Mouse (Mus musculus): Measurements from ENCODE around the gene Serpina3b. TPM values are rescaled to one million over a fixed set of nuclear protein-coding genes. Genes with fewer than 3 reads are reported as not detected.
A peak's percentile ranks its signal among the peaks of the same experiment; 100 is the strongest.

Gene Serpina3b
- polyA plus RNA-seq, 1 experiment from 2014 or later = 0.73 TPM

DNA sequence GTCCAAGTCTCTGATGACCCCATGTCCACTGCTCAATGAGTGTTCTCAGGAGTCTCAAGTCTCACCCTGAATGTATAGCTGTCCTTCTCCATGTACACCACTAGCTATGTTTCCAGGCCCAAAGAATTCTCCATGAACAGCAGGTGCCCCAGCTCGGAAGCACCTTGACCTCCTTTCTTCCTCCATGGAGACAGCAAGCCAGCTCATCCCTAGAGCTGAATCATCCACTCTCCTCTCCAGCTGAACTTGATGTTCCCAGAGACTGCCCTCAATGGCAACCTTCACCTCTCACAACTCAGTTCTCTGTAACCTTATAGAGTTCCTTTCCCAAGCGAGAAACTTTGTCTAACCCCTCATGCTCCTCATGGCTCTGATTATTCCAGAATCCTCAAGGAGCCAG is 17.8 kb downstream of the Serpina3b start:
- Histone ChIP-seq H3K4me3 (ENCODE audit: low read depth, low read length) (no peak overlapping the region), H3K27me3 (ENCODE audit: insufficient read depth, low read length) (no peaks in the 10 kb centered on the region), H3K9ac (replicated peaks) (no peak overlapping the region), H3K36me3 (replicated peaks; ENCODE audit: insufficient read depth, low read length) (no peaks in the 10 kb centered on the region), H3K27ac (ENCODE audit: low read depth) (no peak overlapping the region), H3K4me1 (ENCODE audit: insufficient read depth) (no peaks in the 10 kb centered on the region; the same call in 1 of the 2 replicates), H3K4me2 (ENCODE audit: low read depth, low read length) (no peak overlapping the region), H3K9me3 (ENCODE audit: low read length) (no peaks in the 10 kb centered on the region)
- DNase-seq (no peak), ATAC-seq (no peak)
- TF ChIP-seq EP300 (IDR thresholded peaks at IDR 0.05; ENCODE audit: low read depth) (no peak), CTCF (IDR thresholded peaks at IDR 0.05; ENCODE audit: low read depth) (no peak)
- WGBS (ENCODE audit: insufficient replicate concordance) = 78% methylated on average over 2 of the region's 2 CpGs

- H3K4me3 ChIP-seq (ENCODE audit: low read depth, low read length) = no peak overlapping the region
- no peaks in the 10 kb centered on the region for H3K9me3 ChIP-seq (ENCODE audit: low read length)
- ATAC-seq = no peak
- WGBS (ENCODE audit: insufficient replicate concordance) = 67% methylated on average over 2 of the region's 2 CpGs
- DNase-seq = peak; percentile 7
- H3K36me3 ChIP-seq (replicated peaks; ENCODE audit: insufficient read depth, low read length) = no peaks in the 10 kb centered on the region
- no peak overlapping the region for H3K4me2 ChIP-seq (ENCODE audit: low read depth, low read length)
- no peaks in the 10 kb centered on the region for H3K27me3 ChIP-seq (ENCODE audit: insufficient read depth, low read length)
- H3K27ac ChIP-seq (ENCODE audit: low read depth) = no peak overlapping the region
- H3K4me1 ChIP-seq (ENCODE audit: insufficient read depth) = no peaks in the 10 kb centered on the region
- TF ChIP-seq CTCF (IDR thresholded peaks at IDR 0.05; ENCODE audit: low read depth) (no peak), EP300 (IDR thresholded peaks at IDR 0.05; ENCODE audit: low read depth) (no peak)
- no peak overlapping the region for H3K9ac ChIP-seq (replicated peaks)
Measured at GRCm38 (mm10) chr12:104151989-104152388, 24.2 kb downstream of the Serpina3b start.

DNA sequence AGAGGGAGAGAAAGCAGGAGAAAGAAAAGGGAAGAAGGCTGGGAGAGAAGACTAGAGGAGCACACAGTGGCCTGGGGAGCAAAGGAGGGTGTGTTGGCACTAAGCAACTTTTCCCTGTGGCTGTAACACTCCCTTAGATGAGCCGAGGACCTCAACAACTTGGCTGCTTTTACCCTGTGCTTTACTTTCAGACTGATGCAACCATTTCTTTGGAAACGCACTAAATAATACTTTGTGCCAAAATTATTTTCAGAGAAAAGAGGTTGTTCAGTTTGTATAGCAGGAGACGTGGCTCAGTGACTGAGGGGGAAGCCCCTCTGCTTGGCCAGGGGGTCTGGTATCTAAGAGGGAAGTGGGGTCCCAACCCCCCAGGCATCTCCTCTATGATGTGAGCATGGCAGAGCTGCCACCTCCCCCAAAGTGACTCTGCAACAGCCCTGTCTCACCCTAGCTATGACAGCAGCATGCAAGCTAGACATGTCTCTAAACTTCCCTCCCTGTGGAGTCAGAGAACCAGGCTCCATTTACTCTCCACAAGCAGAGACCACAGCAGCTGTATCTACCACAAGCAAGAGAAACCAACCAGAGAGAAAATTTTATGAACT is 25.3 kb downstream of the Serpina3b start:
- Histone ChIP-seq H3K4me1 (ENCODE audit: insufficient read depth) (no peaks in the 10 kb centered on the region), H3K4me3 (ENCODE audit: low read depth, low read length) (no peak overlapping the region), H3K27ac (ENCODE audit: low read depth) (no peak overlapping the region), H3K9me3 (ENCODE audit: low read length) (no peaks in the 10 kb centered on the region), H3K4me2 (ENCODE audit: low read depth, low read length) (no peak overlapping the region), H3K36me3 (replicated peaks; ENCODE audit: insufficient read depth, low read length) (no peaks in the 10 kb centered on the region), H3K27me3 (ENCODE audit: insufficient read depth, low read length) (no peaks in the 10 kb centered on the region), H3K9ac (replicated peaks) (no peak overlapping the region)
- WGBS (ENCODE audit: insufficient replicate concordance) = 49% methylated on average over 3 of the region's 3 CpGs
- DNase-seq (peak; percentile 8), ATAC-seq (no peak)
- TF ChIP-seq CTCF (IDR thresholded peaks at IDR 0.05; ENCODE audit: low read depth) (no peak), EP300 (IDR thresholded peaks at IDR 0.05; ENCODE audit: low read depth) (no peak)

DNA sequence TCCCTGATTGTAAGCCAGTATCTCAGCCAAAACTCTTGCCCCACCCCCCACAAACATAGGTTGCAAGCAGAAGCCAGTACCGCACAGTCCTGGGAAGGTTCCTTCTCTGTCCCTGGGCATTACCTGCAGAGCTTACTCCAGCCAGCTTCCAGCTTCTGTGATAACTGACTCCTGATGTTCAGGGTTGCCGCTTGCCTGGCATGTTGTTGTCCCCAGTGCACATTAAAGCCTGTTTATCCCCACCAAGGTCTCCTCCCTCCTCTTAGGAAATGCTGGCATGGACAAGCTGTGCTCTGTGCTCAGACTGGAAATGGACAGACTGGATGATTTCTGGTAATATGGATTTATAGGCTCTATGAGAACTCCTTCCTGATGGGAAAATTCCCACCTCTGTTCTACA is 25.9 kb downstream of the Serpina3b start, which contains the start of gene Serpina3c:
TSS of gene Serpina3c (minus strand) at position 215 of the 400 bp plus-strand sequence.
- H3K4me1 ChIP-seq (ENCODE audit: insufficient read depth) = no peaks in the 10 kb centered on the region
- DNase-seq = no peak

DNA sequence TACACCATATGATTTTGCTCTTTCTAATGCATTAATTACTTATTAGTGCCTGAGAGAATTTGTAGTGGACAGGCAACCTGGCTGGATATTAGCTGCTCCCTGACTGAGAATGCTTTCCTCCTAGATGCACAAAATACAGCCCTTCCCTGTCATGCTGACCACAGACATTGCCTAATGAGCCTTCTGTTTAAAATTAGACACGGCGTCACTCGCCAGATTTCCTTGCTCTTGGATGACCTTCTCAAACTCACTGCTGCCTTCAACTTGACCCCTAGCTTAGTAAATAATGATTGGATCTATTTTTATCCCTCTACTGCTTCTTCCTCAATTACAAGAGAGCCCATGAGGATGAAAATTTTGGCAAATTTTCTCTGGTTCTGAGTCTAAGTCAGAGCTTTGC is 47.0 kb downstream of the Serpina3b start:
- H3K27me3 ChIP-seq (ENCODE audit: insufficient read depth, low read length) = no peaks in the 10 kb centered on the region
- TF ChIP-seq CTCF (IDR thresholded peaks at IDR 0.05; ENCODE audit: low read depth) (no peak), EP300 (IDR thresholded peaks at IDR 0.05; ENCODE audit: low read depth) (no peak)
- H3K4me1 ChIP-seq (ENCODE audit: insufficient read depth) = no peaks in the 10 kb centered on the region
- DNase-seq (peak; percentile 12), ATAC-seq (no peak)
- no peak overlapping the region for H3K4me2 ChIP-seq (ENCODE audit: low read depth, low read length)
- no peaks in the 10 kb centered on the region for H3K9me3 ChIP-seq (ENCODE audit: low read length)
- H3K27ac ChIP-seq (ENCODE audit: low read depth) = no peak overlapping the region
- WGBS (ENCODE audit: insufficient replicate concordance) = 56% methylated on average over 3 of the region's 3 CpGs
- H3K36me3 ChIP-seq (replicated peaks; ENCODE audit: insufficient read depth, low read length) = no peaks in the 10 kb centered on the region
- H3K9ac ChIP-seq (replicated peaks) = no peak overlapping the region
- H3K4me3 ChIP-seq (ENCODE audit: low read depth, low read length) = no peak overlapping the region

More for the DNA sequence above, 25.9 kb downstream of the Serpina3b start, which contains the start of gene Serpina3c:
- ATAC-seq = no peak
- Histone ChIP-seq H3K4me2 (ENCODE audit: low read depth, low read length) (no peak within 1 kb of the TSS), H3K4me3 (ENCODE audit: low read depth, low read length) (no peak within 1 kb of the TSS), H3K9me3 (ENCODE audit: low read length) (no peaks in the 10 kb centered on the region), H3K27me3 (ENCODE audit: insufficient read depth, low read length) (no peaks in the 10 kb centered on the region), H3K27ac (ENCODE audit: low read depth) (no peak within 1 kb of the TSS), H3K9ac (replicated peaks) (no peak within 1 kb of the TSS), H3K36me3 (replicated peaks; ENCODE audit: insufficient read depth, low read length) (no peaks in the 10 kb centered on the region)
- 78% methylated on average over 2 of the region's 2 CpGs for WGBS (ENCODE audit: insufficient replicate concordance)
- TF ChIP-seq CTCF (IDR thresholded peaks at IDR 0.05; ENCODE audit: low read depth) (no peak), EP300 (IDR thresholded peaks at IDR 0.05; ENCODE audit: low read depth) (no peak)

GRCm38 (mm10) chr12:104175636-104176035 is 47.8 kb downstream of the Serpina3b start:
- Histone ChIP-seq H3K27me3 (ENCODE audit: insufficient read depth, low read length) (no peaks in the 10 kb centered on the region), H3K4me1 (ENCODE audit: insufficient read depth) (no peaks in the 10 kb centered on the region), H3K4me2 (ENCODE audit: low read depth, low read length) (no peak overlapping the region), H3K9me3 (ENCODE audit: low read length) (no peaks in the 10 kb centered on the region), H3K4me3 (ENCODE audit: low read depth, low read length) (no peak overlapping the region), H3K9ac (replicated peaks) (no peak overlapping the region), H3K27ac (ENCODE audit: low read depth) (no peak overlapping the region), H3K36me3 (replicated peaks; ENCODE audit: insufficient read depth, low read length) (no peaks in the 10 kb centered on the region)
- no peak for TF ChIP-seq CTCF (IDR thresholded peaks at IDR 0.05; ENCODE audit: low read depth)
- no peak for TF ChIP-seq EP300 (IDR thresholded peaks at IDR 0.05; ENCODE audit: low read depth)
- no peak for ATAC-seq
- 74% methylated on average over 3 of the region's 3 CpGs for WGBS (ENCODE audit: insufficient replicate concordance)
- DNase-seq = peak; percentile 8
